Mouse (Mus musculus) heart, adult 2 months (tissue): ENCODE data around the gene Tceal1. TPM values are rescaled to one million over a fixed set of nuclear protein-coding genes. Genes with fewer than 3 reads are reported as not detected.
A peak's percentile ranks its signal among the peaks of the same experiment; 100 is the strongest.
"Not testable (repeated sequence)": the region's sequence is repeated elsewhere in the genome, so short reads cannot be mapped to it uniquely, and the experiment has no call there.

Experiments
- DNase-seq, 2 experiments: peaks; one replicate each; pipeline ENCODE4 v3.0.0; 2021
- H3K27ac ChIP-seq: fragments of 200-600 bp; 2 replicates; pipeline ENCODE4 v1.8.1; 2022
- H3K27me3 ChIP-seq: fragments of 200-500 bp; 2 replicates; pipeline ENCODE4 v1.6.1; 2012; ENCODE audit warnings: mild to moderate bottlenecking, low read length, inconsistent platforms, mixed read lengths; ENCODE audit not compliant: control insufficient read depth, insufficient read depth
- H3K36me3 ChIP-seq: fragments of 200-500 bp; 2 replicates; pipeline ENCODE4 v1.6.1; 2012; ENCODE audit warnings: low read length, inconsistent platforms; ENCODE audit not compliant: control insufficient read depth, insufficient read depth
- H3K4me1 ChIP-seq: fragments of 200-500 bp; 2 replicates; pipeline ENCODE4 v1.6.1; 2011; ENCODE audit warnings: low read length; ENCODE audit not compliant: control insufficient read depth, insufficient read depth
- H3K4me3 ChIP-seq: fragments of 200-600 bp; 2 replicates; pipeline ENCODE4 v1.8.1; 2022
- H3K79me2 ChIP-seq: fragments of 200-500 bp; replicated peaks from 2 replicates; pipeline ENCODE4 v1.6.1; 2012; ENCODE audit warnings: mild to moderate bottlenecking, inconsistent platforms, low read length, moderate library complexity, mixed read lengths; ENCODE audit not compliant: control insufficient read depth, insufficient read depth
- H3K9ac ChIP-seq: fragments of 200-500 bp; 2 replicates; pipeline ENCODE4 v1.6.1; 2012; ENCODE audit warnings: low read depth, mild to moderate bottlenecking, control low read depth, inconsistent platforms, low read length, mixed read lengths
- CTCF ChIP-seq: fragments of 200-600 bp; IDR thresholded peaks from 2 replicates; pipeline ENCODE4 v1.8.1; 2022; ENCODE audit warnings: antibody characterized with exemption, mild to moderate bottlenecking, moderate library complexity
- EP300 ChIP-seq: fragments of 200-500 bp; IDR thresholded peaks from 2 replicates; pipeline ENCODE4 v1.6.1; 2011; ENCODE audit warnings: low read depth, low read length, control low read depth; ENCODE audit not compliant: insufficient read depth
- POLR2A ChIP-seq: fragments of 200-500 bp; IDR thresholded peaks from 2 replicates; pipeline ENCODE4 v1.6.1; 2011; ENCODE audit warnings: mild to moderate bottlenecking, low read depth, low read length, control low read depth; ENCODE audit not compliant: insufficient read depth
- WGBS: fragments of 180-500 bp; shearing (Covaris S2); methylation state at CpG from one replicate; pipeline ENCODE4 v1.1.7; 2018; 5-methylcytosine and 5-hydroxymethylcytosine counted together
- intact Hi-C: fragments of 180-260 bp; cut with DNase I; formaldehyde crosslinking; loops from one replicate; pipeline ENCODE4 v1.15.1; 2025
- long read RNA-seq: library from polyadenylated mRNA; stranded (forward); transcript quantifications from one replicate; pipeline ENCODE4 v2.0.0, GENCODE M21; 2021
- polyA plus RNA-seq: library from polyadenylated mRNA; depleted of rRNA; stranded (reverse); fragments of >200 nt; gene quantifications from 2 replicates; pipeline ENCODE4 v1.2.3, GENCODE M21; 2012; rRNA removed
- total RNA-seq, 2 experiments: library from RNA; stranded (reverse); gene quantifications; 2 replicates each; pipeline ENCODE4 v1.2.3; 2021

The Tceal1 gene
- 1 to 10 TPM; 4.8 TPM for total RNA-seq
- 2.0 and 3.2 TPM in 2 replicates for polyA plus RNA-seq
- long read RNA-seq, transcript Tceal1-201 (2 exons, 2,803 nt) = major isoform, 11 of 11 reads
- long read RNA-seq, partial matches to known transcripts = 0 of 11 reads
- long read RNA-seq, other reads (novel, unspliced or antisense) = 0 of 11 reads

DNA sequence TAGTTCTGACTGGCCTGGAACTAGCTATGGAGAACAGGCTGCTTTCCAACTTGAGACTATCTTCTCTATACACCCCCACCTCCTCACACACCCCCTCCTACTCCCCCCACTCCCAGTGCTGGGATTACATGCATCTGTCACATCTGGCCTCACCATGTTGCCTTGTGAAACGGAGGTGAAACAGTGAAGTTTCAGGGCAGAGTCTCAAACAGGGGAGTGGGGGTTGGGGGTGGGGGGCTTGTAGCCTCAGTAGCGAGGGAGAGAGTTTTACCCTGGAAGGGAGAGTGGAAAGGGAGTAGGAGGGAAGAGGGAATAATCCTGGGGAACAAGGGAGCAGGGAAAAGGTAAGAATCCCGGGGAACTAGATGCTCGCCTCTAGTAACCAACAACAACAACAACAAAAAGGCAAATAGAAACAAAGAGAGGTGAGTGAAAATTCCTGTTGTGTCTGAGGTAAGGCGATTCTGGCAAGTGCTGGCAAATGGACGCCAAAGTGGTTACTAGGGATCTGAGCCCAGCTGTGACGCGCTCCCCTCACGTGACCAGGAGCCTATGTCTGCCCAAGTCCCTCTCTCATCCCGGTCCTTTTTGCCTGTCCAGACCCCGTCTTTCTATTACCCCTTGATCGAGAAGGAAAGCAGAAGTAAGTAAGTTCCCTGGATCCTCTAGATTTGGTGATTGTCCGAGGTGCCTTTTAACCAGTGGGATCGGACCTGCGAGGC lies at the start of gene Tceal1:
TSS of gene Tceal1 (plus strand) at position 537 of the 722 bp plus-strand sequence.
- WGBS = 15% methylated on average over 15 of the region's 15 CpGs
- H3K27me3 ChIP-seq = no peaks in the 10 kb centered on the region
- H3K36me3 ChIP-seq = no peaks in the 10 kb centered on the region
- peak within 1 kb of the TSS; percentile 55 for H3K4me3 ChIP-seq
- intact Hi-C loops = no loop called here
- peak within 1 kb of the TSS; percentile 62 for H3K9ac ChIP-seq
- no peaks in the 10 kb centered on the region for H3K4me1 ChIP-seq
- TF ChIP-seq POLR2A (peak; percentile 51), EP300 (no peak)
- no peaks in the 10 kb centered on the region for H3K79me2 ChIP-seq
- DNase-seq = peak; percentile 67
- peak within 1 kb of the TSS; percentile 61 for H3K27ac ChIP-seq

DNA sequence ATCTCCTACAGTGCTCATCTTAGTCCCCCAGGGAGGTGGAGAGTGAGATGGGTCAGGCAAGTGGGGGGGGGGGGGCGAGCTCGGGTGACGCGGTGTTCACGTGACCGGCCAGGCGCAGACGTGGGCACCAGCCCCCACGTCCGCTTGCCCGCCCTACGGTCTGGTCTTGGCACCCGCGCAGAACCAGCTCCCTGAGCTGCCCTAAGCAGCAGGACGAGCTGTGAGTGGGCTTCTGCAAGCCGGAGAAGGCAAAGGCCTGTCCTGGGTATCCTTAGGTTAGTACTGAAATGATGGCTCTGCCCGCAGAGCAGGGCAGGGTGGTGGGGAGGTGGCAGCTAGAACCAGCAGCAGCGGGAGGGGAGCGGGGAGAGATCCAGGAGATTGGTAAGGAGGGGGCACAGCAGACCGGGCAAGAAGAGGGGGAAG lies 41.5 kb upstream of the Tceal1 start:
- WGBS = 21% methylated on average over 20 of the region's 20 CpGs
- H3K4me3 ChIP-seq = no peak overlapping the region
- TF ChIP-seq POLR2A (no peak), CTCF (no peak), EP300 (no peak)
- 0 out of 2 replicates have a peak, but pooled peaks cover 3% of the 10 kb centered on the region for H3K27me3 ChIP-seq
- no peak overlapping the region for H3K27ac ChIP-seq
- intact Hi-C loops = no loop called here
- peak in 1 of 2 experiments; percentile 14 for DNase-seq
- H3K9ac ChIP-seq = 0 out of 2 replicates have a peak overlapping the region, but pooled peaks have one; percentile 16
- H3K4me1 ChIP-seq = no peaks in the 10 kb centered on the region
- no peaks in the 10 kb centered on the region for H3K79me2 ChIP-seq
- no peaks in the 10 kb centered on the region for H3K36me3 ChIP-seq

DNA sequence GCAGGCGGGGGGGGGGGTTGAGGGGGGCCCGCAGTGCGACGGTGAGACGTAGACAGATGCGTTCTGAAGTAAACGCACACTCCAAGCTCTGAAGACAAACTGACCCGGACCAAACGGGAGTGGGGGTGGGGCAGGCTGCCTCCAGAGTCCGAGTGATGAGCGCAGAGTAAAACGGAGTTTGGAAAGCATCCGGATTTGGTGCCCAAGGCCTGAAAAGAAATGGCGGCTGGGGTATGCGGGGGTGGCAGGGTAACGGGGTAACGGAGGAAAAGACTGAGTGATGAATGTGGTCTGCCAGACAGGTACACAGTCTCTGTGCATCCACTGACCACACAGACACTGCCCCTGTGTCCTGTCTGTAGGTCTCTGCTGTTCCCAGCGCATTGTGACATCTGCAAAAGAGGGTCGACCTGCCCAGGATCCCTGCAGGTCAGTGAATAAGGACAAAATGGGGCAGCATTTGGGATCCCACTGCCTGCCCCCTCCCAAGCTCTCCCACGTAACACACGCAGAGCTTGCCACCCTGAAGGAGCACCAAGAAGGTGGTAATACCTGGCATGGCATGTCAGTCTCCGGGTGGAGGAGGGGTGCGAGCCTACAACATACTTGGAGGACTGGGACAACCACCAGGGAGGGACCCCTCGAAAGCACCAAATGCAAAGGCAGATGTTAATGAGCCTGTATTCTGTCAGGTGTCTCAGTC lies 40.9 kb upstream of the Tceal1 start:
- H3K27me3 ChIP-seq, H3K36me3 ChIP-seq, DNase-seq, H3K27ac ChIP-seq, H3K4me3 ChIP-seq, H3K79me2 ChIP-seq, intact Hi-C loops, H3K9ac ChIP-seq, H3K4me1 ChIP-seq: not testable (repeated sequence)
- WGBS = 26% methylated on average over 22 of the region's 24 CpGs

DNA sequence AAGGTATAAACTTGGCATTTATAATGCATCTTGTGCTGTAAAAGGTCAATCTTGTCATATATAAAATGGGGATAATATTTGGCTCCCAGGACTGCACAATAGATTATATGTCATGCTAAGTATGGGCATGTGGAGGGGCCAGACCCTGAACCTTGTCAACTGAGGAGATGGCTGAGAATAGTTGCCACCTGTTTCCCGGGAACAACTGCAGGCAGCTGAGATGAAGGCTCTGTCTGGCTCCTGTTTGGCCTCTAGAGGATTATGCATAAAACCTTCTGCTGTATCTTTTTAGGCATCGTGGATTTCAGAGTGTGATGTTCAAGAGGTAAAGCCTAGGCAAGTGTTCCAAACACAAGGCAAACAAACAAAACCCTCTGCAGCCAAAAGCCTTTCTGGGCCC lies 39.0 kb upstream of the Tceal1 start:
- no peak overlapping the region for H3K4me3 ChIP-seq
- no peak overlapping the region for H3K9ac ChIP-seq
- TF ChIP-seq CTCF (no peak), EP300 (no peak), POLR2A (no peak)
- WGBS = 63% methylated on average over 2 of the region's 2 CpGs
- no peaks in the 10 kb centered on the region for H3K36me3 ChIP-seq
- 0 out of 2 replicates have a peak, but pooled peaks cover 3% of the 10 kb centered on the region for H3K27me3 ChIP-seq
- H3K79me2 ChIP-seq = no peaks in the 10 kb centered on the region
- no peak for DNase-seq
- intact Hi-C loops = no loop called here
- no peaks in the 10 kb centered on the region for H3K4me1 ChIP-seq
- no peak overlapping the region for H3K27ac ChIP-seq

DNA sequence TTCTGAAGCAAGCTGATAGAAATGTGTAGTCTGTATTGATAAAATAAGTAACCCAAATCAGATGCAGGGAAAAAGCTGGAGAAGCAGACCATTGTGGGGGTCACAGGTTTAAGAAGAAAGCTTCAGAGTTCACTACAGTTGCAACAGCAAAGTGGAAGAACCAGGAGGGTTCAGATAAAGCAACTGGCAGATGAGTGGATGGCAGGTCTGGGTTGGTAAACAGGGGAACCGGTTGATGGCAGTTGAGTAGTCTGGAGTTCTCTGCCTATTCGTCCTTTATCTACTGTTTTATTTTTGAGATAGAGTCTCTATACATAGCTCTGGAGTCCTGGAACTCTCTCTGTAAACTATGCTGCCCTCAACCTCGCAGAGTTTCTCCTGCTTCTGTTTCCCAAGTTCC lies 26.8 kb upstream of the Tceal1 start:
- Histone ChIP-seq H3K4me3 (no peak overlapping the region), H3K36me3 (no peaks in the 10 kb centered on the region), H3K9ac (no peak overlapping the region), H3K27ac (no peak overlapping the region), H3K79me2 (no peaks in the 10 kb centered on the region), H3K27me3 (no peaks in the 10 kb centered on the region), H3K4me1 (no peaks in the 10 kb centered on the region)
- intact Hi-C loops = no loop called here
- TF ChIP-seq EP300 (no peak), CTCF (no peak), POLR2A (no peak)
- no peak for DNase-seq
- 39% methylated on average over 3 of the region's 3 CpGs for WGBS

DNA sequence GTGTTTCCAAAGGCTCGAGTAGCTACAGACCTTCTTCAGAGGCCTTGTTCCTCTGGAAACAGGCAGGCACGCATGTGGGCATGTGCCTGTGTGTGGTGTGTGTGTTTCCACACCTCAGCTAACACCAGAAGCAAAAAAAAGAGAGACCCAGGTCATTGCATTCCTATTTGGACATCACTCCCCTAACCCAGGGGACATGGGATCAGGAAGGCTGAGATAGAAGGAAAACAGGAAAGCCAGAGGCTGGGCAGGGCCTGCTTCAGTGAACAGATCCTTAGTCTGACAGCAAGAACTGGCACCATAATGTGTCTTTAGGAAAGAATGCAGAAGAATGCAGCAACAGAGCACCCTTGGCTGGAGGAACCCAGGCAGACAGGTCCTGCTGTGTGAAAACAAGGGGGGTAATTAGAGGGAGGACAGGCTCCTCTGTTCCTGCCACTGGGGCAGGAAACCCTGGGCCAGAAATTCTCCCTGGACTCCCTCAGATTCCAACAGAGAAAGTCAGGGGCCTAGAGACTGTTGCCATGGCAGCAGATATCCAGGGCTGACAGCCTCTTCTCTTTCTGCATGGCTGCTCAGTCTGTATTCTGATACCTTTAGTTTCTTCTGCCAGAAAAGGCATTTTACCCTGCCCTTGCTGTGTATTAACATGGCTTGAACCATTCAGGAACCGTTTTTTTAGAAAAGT lies 16.0 kb upstream of the Tceal1 start:
- H3K9ac ChIP-seq, H3K79me2 ChIP-seq, H3K4me3 ChIP-seq, DNase-seq, intact Hi-C loops, H3K36me3 ChIP-seq, H3K27ac ChIP-seq, H3K4me1 ChIP-seq, H3K27me3 ChIP-seq: not testable (repeated sequence)
- 47% methylated on average over 3 of the region's 3 CpGs for WGBS
